Mouse (Mus musculus) hindbrain, embryonic 14.5 days (tissue): Measurements from ENCODE around the gene Map1b. TPM values are rescaled to one million over a fixed set of nuclear protein-coding genes. Genes with fewer than 3 reads are reported as not detected.
A peak's percentile ranks its signal among the peaks of the same experiment; 100 is the strongest.

ENCODE experiments used
- ATAC-seq: fragments of 200-750 bp; cut with Nextera tagmentation; 2 replicates; pipeline ENCODE4 v1.8.0; 2017; ENCODE audit warnings: moderate number of reproducible peaks, mild to moderate bottlenecking, moderate TSS enrichment, moderate library complexity; ENCODE audit not compliant: low FRiP score
- DNase-seq: peaks from one replicate; pipeline ENCODE4 v3.0.0-alpha.2; 2015; ENCODE audit warnings: low spot score
- H3K27ac ChIP-seq: fragments of 300-500 bp; sonication (generic); 2 replicates; pipeline ENCODE4 v1.5.1; 2014; ENCODE audit warnings: mild to moderate bottlenecking, moderate library complexity
- H3K27me3 ChIP-seq: fragments of 300-500 bp; sonication (generic); 2 replicates; pipeline ENCODE4 v1.6.1; 2014; ENCODE audit warnings: mild to moderate bottlenecking, low read length, mixed read lengths; ENCODE audit not compliant: control insufficient read depth, insufficient read depth
- H3K36me3 ChIP-seq: fragments of 300-500 bp; sonication (generic); replicated peaks from 2 replicates; pipeline ENCODE4 v1.6.1; 2014; ENCODE audit not compliant: control insufficient read depth, insufficient read depth
- H3K4me1 ChIP-seq: fragments of 300-500 bp; sonication (generic); replicated peaks from 2 replicates; pipeline ENCODE4 v1.6.1; 2014; ENCODE audit warnings: antibody characterized with exemption, low read length, mixed read lengths; ENCODE audit not compliant: control insufficient read depth, insufficient read depth
- H3K4me2 ChIP-seq: fragments of 300-500 bp; sonication (generic); replicated peaks from 2 replicates; pipeline ENCODE4 v1.6.1; 2014; ENCODE audit warnings: mild to moderate bottlenecking, moderate library complexity
- H3K4me3 ChIP-seq: fragments of 300-500 bp; sonication (generic); replicated peaks from 2 replicates; pipeline ENCODE4 v1.5.1; 2014; ENCODE audit warnings: mild to moderate bottlenecking, low read length
- H3K9ac ChIP-seq: fragments of 300-500 bp; sonication (generic); 2 replicates; pipeline ENCODE4 v1.6.1; 2014
- H3K9me3 ChIP-seq: fragments of 300-500 bp; sonication (generic); 2 replicates; pipeline ENCODE4 v1.6.1; 2016; ENCODE audit warnings: low read length; ENCODE audit not compliant: control insufficient read depth
- WGBS: fragments of 180-500 bp; shearing (Covaris S2); extraction: QIAGEN DNeasy Blood & Tissue Kit; methylation state at CpG from one replicate; pipeline ENCODE4 v1.1.7; 2014; 5-methylcytosine and 5-hydroxymethylcytosine counted together
- polyA plus RNA-seq: library from polyadenylated mRNA; unstranded; fragments of >200 nt; fragmentation: Nextera tagmentation; extraction: Ambion mirVana; gene quantifications from 2 replicates; pipeline ENCODE4 v1.2.1, GENCODE M21; 2014

The Map1b gene
- polyA plus RNA-seq, 1 experiment from 2014 or later = 2,283 TPM

DNA sequence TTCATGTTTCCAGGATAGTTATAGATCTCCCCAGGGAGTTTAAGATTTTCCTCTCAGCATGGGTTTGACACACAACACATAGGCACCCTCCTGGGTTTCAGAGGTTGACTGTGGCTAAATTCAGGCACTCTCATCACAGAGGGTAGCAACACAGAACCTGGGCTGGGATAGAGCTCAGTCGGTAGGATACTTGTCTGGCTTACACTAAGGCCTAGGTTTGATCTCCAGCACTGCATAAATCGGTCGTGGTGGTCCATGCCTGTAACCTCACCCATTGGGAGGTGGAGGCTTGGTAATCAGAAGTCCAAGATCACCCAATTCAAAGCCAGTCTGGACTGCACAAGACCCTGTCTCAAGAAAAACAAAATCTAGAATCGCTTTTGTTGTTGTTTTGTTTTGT is 68.1 kb downstream of the Map1b start:
- H3K27me3 ChIP-seq = no peaks in the 10 kb centered on the region
- H3K9ac ChIP-seq = no peak overlapping the region
- 0 out of 2 replicates have a peak overlapping the region, but pooled peaks have one; percentile 39 for H3K4me2 ChIP-seq
- no peaks in the 10 kb centered on the region for H3K36me3 ChIP-seq
- DNase-seq = no peak
- H3K27ac ChIP-seq = peak overlapping the region; percentile 53; the same call in 1 of the 2 replicates
- no peaks in the 10 kb centered on the region for H3K9me3 ChIP-seq
- peaks cover 73% of the 10 kb centered on the region for H3K4me1 ChIP-seq
- H3K4me3 ChIP-seq = no peak overlapping the region
- 25% methylated on average over 4 of the region's 4 CpGs for WGBS
- ATAC-seq = no peak

DNA sequence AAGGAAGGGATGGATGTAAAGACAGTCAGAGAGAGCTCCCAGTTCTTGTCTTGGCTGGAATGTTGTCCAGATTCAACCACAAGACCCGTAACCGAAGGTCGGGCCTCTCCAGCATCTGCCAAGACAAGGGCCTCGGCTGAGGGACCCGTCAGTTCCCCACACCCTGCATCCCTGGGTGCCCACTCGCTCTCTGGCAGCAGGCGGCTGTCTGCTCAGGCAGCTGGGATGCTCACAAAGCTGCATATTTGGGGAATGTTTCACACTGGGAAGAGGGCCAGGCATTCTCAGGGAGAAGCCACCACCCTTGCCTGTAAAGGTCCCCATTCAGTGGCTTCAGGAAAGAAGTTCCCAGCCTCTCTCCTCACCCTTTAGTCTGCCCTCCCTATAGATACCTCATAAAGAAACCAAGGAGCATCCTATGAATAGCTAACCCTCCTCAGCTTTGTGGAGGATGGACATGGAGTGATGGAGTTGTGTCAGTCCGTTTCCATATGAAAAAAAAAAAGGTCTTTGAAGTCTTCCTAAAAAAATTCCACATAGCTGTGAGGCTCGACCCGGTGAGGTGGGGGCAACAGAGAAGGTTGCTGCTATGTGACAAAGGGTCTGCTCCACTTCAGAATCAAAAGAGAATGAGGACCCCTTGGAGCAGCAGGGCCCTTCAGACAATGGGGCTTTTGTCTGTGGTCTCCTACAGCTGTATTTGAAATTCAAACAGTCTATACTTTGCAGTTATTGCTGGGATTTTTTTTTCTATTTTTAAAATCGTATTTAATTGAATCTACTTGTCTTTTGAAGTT is 68.7 kb downstream of the Map1b start:
- Histone ChIP-seq H3K9me3 (no peaks in the 10 kb centered on the region), H3K27me3 (no peaks in the 10 kb centered on the region), H3K27ac (peak overlapping the region; percentile 77), H3K9ac (peak overlapping the region; percentile 39; the same call in 1 of the 2 replicates), H3K4me3 (peak overlapping the region; percentile 17), H3K36me3 (no peaks in the 10 kb centered on the region), H3K4me2 (peak overlapping the region; percentile 39), H3K4me1 (peaks cover 78% of the 10 kb centered on the region)
- DNase-seq = no peak
- ATAC-seq = no peak
- 8% methylated on average over 11 of the region's 11 CpGs for WGBS

DNA sequence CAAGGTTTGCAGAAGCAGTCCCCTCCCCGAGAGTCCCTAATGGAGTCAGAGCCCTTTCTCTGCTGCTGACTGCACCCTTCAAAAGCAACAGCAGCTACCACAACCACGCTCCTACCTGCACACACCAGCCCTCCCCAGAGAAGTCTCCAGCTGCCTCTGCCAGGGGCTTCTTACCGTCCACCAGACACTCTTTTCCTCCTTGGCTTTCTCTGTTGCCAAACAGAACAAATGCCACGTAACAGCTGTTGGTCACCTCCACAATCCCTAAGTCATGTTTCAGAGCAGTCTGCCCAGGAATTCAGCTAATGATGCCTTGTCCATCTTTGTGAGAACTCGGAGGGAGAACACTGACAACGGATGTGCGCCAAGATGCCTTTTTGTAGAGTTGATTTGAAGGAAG is 69.3 kb downstream of the Map1b start:
- H3K27ac ChIP-seq = peak overlapping the region; percentile 77
- H3K27me3 ChIP-seq = no peaks in the 10 kb centered on the region
- no peaks in the 10 kb centered on the region for H3K9me3 ChIP-seq
- no peak for ATAC-seq
- 19% methylated on average over 7 of the region's 7 CpGs for WGBS
- H3K4me1 ChIP-seq = peaks cover 84% of the 10 kb centered on the region
- peak overlapping the region; percentile 17 for H3K4me3 ChIP-seq
- no peak for DNase-seq
- H3K4me2 ChIP-seq = peak overlapping the region; percentile 39
- peak overlapping the region; percentile 39 for H3K9ac ChIP-seq
- peaks cover 5% of the 10 kb centered on the region for H3K36me3 ChIP-seq

DNA sequence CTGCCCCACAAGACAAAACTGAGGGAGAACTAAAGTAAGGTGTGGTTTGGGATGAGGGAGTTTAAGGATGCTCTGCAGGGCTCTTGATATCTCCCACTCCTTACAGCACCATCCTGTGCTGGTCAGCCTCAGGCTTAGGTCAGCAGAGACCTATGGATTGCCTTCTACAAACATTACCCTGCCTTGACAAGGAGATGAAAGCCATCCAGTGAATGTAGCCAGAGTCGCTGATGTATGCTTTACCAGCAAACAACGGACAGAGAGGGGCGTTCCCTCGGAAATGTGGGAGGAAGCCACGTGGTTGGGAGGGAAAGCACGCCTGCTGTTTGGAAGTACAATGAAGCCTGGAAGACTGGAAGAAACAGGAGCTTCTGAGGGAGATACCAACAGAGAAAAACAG is 71.5 kb downstream of the Map1b start:
- DNase-seq (peak; percentile 72), ATAC-seq (peak; percentile 15; the same call in 1 of the 2 replicates)
- H3K9me3 ChIP-seq = no peaks in the 10 kb centered on the region
- peaks cover 26% of the 10 kb centered on the region for H3K36me3 ChIP-seq
- H3K4me1 ChIP-seq = peaks cover 76% of the 10 kb centered on the region
- no peaks in the 10 kb centered on the region for H3K27me3 ChIP-seq
- peak overlapping the region; percentile 39 for H3K4me2 ChIP-seq
- 1% methylated on average over 6 of the region's 6 CpGs for WGBS
- peak overlapping the region; percentile 12 for H3K9ac ChIP-seq
- no peak overlapping the region for H3K4me3 ChIP-seq
- H3K27ac ChIP-seq = peak overlapping the region; percentile 77

DNA sequence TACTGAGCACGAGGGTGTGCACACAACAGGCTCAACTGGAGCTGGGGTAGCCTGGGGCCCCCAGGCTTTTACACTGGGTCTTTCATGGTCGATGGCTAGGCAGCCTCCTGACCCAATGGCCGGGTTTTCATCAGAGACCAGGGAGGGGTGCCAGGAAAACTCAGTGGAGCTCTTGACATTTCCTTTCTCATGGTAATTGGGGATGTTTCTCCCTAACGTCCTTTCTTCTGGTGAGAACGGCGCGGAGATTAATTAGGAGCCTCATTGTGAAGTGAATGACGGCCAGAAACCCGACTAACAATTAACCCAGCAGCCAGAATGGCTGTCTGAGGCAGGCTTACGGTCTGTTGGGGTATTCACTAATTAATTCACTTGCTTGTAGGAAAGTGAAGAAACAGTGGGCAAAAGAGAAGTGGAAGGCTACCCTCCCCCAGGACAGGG is 71.9 kb downstream of the Map1b start:
- ATAC-seq (peak; percentile 80), DNase-seq (peak; percentile 80)
- H3K9ac ChIP-seq = peak overlapping the region; percentile 12
- no peaks in the 10 kb centered on the region for H3K9me3 ChIP-seq
- WGBS = 5% methylated on average over 10 of the region's 10 CpGs
- H3K27ac ChIP-seq = peak overlapping the region; percentile 77
- no peak overlapping the region for H3K4me3 ChIP-seq
- peaks cover 73% of the 10 kb centered on the region for H3K4me1 ChIP-seq
- H3K4me2 ChIP-seq = peak overlapping the region; percentile 39
- peaks cover 30% of the 10 kb centered on the region for H3K36me3 ChIP-seq
- H3K27me3 ChIP-seq = no peaks in the 10 kb centered on the region

DNA sequence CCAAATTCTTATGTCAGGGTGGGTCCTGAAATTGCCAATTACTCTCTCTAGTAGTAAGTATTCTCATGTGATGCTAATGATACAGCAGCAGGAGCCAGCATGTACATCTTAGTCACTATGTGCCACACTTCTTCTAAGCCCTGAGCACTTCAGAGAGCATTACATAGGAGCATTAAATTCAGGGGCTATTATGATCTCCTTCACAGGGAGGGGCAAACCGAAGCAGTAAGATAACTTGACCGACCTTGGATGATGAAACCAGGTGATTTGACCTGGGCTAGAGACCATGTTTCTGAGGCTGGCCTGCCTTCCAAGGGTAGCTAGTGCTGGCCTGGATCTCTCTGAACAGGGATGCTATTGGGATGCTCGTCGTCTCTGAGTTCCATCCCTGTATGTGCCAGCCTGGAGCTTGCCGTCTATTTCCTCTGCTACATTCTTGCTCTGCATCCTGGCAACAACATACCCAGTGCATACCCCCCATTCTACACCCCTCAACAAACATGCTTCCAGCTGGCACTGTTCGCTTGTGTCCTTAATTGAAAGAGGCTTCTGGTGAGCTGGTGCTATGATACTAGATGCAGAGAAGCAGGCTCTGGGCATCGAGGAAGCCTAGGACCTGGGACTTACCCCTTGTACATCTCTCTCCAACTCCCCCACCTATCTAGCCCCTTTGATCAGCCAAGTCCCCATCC is 72.7 kb downstream of the Map1b start:
- Histone ChIP-seq H3K4me1 (peaks cover 65% of the 10 kb centered on the region), H3K27me3 (no peaks in the 10 kb centered on the region), H3K4me2 (peak overlapping the region; percentile 39), H3K9ac (peak overlapping the region; percentile 12; the same call in 1 of the 2 replicates), H3K9me3 (no peaks in the 10 kb centered on the region), H3K4me3 (no peak overlapping the region; the same call in 1 of the 2 replicates), H3K27ac (peak overlapping the region; percentile 77), H3K36me3 (peaks cover 38% of the 10 kb centered on the region)
- 16% methylated on average over 7 of the region's 7 CpGs for WGBS
- ATAC-seq (peak; percentile 66), DNase-seq (peak; percentile 66)

DNA sequence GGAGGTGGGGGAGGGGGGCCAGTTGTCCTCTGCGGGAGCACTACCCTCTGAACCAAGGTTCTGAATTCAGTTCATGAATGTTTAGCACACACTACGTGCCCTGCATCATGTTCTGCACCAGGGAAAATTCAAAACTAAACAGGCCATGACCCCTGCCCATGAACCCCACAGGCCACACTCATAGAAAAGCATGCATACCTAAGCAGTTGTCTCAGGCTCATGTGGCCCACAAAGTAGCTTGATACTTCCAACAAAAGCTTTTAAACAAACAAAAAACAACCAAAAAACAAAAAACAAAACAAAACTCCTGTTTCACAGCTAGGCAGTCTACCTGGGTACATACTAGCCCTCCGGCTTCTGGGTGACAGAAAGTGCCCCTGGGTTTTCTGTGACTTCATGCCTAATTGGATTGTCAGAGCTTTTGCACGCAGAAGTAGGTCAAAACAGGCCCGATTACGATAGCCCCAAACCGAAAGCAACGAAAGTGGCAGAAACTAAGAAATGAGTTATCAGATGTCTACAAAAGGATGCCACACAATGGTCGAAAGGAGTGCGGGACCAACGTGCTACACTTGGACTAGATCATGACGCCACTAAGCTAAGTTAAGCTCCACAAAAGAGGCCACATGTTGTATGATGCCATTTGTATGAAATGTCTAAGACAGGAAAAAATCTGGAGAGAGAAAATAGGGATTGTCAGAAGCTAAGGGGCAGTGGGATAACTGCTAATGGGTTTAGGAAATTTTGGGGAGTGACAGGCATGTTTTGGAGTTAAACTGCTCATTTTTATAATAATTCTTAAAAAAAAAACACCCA is 73.7 kb downstream of the Map1b start:
- Histone ChIP-seq H3K27me3 (no peaks in the 10 kb centered on the region), H3K4me2 (peak overlapping the region; percentile 39), H3K4me3 (no peak overlapping the region), H3K4me1 (peaks cover 55% of the 10 kb centered on the region), H3K27ac (peak overlapping the region; percentile 18), H3K36me3 (peaks cover 48% of the 10 kb centered on the region), H3K9ac (no peak overlapping the region), H3K9me3 (no peaks in the 10 kb centered on the region)
- no peak for ATAC-seq
- DNase-seq = no peak
- WGBS = 17% methylated on average over 12 of the region's 12 CpGs

DNA sequence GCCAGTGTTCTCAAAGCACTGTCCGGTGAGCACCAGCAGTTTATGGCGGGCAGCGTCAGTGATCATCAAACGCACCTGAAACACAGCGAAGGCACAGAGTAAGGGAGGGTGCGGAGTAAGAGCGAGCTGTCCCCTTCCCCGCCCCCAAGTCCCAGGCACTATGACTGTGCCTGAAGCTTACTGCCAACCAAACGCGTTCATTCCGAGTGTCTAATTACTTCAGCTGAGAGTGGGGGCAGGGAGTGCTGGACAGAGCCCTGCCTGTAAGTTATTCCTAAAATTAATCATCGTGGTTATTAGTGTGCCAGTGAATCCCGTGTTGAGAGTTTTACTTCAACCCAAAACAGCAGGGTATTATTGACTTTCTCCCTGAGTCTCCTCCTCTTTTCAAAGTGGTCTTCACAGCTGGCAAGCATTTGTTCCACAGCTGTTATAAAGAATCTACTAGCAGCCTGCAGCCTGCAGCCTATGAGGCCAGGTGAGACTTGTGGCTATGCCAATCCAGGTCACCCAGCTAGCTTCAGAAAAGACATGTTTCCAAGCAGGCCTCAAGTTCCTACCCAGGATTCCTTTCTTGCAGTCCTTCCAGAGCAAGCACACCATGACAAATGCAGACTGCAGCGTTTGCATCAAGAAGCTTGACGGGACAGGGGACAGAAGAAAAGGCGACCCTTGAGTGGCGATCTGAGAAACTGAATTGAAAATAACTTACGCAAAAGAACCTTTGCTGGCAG is 74.5 kb downstream of the Map1b start:
- Histone ChIP-seq H3K27me3 (no peaks in the 10 kb centered on the region), H3K4me2 (peak overlapping the region; percentile 39), H3K4me3 (no peak overlapping the region), H3K4me1 (peaks cover 48% of the 10 kb centered on the region), H3K9ac (no peak overlapping the region), H3K36me3 (peaks cover 56% of the 10 kb centered on the region), H3K9me3 (no peaks in the 10 kb centered on the region), H3K27ac (peak overlapping the region; percentile 18; the same call in 1 of the 2 replicates)
- ATAC-seq (no peak), DNase-seq (no peak)
- WGBS = 31% methylated on average over 18 of the region's 18 CpGs
